Mouse (Mus musculus) gastrocnemius, adult 2 months (tissue): ENCODE results near the gene Slc15a2. TPM values are rescaled to one million over a fixed set of nuclear protein-coding genes. Genes with fewer than 3 reads are reported as not detected.

Experiments
- DNase-seq: peaks from one replicate; pipeline ENCODE4 v3.0.0; 2022
- H3K27ac ChIP-seq: fragments of 200-600 bp; 2 replicates; pipeline ENCODE4 v1.8.1; 2022; ENCODE audit warnings: mild to moderate bottlenecking
- H3K4me3 ChIP-seq: fragments of 200-600 bp; 2 replicates; pipeline ENCODE4 v1.8.1; 2022; ENCODE audit warnings: mild to moderate bottlenecking, moderate library complexity
- CTCF ChIP-seq: fragments of 200-600 bp; IDR thresholded peaks from 2 replicates; pipeline ENCODE4 v1.8.1; 2022; ENCODE audit warnings: antibody characterized with exemption, mild to moderate bottlenecking, moderate library complexity
- intact Hi-C: fragments of 180-260 bp; cut with DNase I; formaldehyde crosslinking; loops from one replicate; pipeline ENCODE4 v1.15.1; 2025
- total RNA-seq, 2 experiments: library from RNA; stranded (reverse); gene quantifications; 2 replicates each; pipeline ENCODE4 v1.2.3; 2021

Gene Slc15a2
- total RNA-seq, 2 experiments from 2014 or later, result 2.3 to 3.8 TPM

DNA sequence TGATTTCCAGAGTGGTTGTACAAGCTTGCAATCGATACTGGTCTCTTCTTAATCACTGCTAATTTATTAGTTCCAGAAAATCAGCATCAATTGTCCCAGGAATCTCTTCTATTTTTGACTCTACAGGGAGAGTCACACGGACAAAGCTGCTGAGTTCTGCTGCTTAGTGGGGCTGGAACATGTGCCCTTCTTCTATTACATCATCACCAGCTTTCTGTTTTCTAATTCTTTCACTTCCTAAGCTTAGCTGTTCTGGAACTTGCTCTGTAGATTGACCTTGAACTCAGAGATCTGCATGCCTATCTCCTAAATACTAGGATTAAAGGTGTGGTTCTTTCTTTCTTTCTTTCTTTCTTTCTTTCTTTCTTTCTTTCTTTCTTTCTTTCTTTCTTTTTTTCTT is 13.6 kb upstream of the Slc15a2 start:
- no peak for TF ChIP-seq CTCF
- no peak for DNase-seq
- no peak overlapping the region for H3K4me3 ChIP-seq
- intact Hi-C loops, result no loop called here
- no peak overlapping the region for H3K27ac ChIP-seq

GRCm38 (mm10) chr16:36794976-36795375 is 10.2 kb upstream of the Slc15a2 start:
- TF ChIP-seq CTCF, result no peak
- Histone ChIP-seq H3K4me3 (no peak overlapping the region), H3K27ac (no peak overlapping the region)
- DNase-seq, result no peak
- intact Hi-C loops, result no loop called here

GRCm38 (mm10) chr16:36790166-36790565 is 5.4 kb upstream of the Slc15a2 start:
- no peak overlapping the region for H3K27ac ChIP-seq
- H3K4me3 ChIP-seq, result no peak overlapping the region
- intact Hi-C loops, result no loop called here
- DNase-seq, result no peak
- TF ChIP-seq CTCF, result no peak

- DNase-seq, result no peak
- TF ChIP-seq CTCF, result no peak
- intact Hi-C loops, result no loop called here
- no peak overlapping the region for H3K4me3 ChIP-seq
- no peak overlapping the region for H3K27ac ChIP-seq
Observed at GRCm38 (mm10) chr16:36786466-36786865, 1.7 kb upstream of the Slc15a2 start.

DNA sequence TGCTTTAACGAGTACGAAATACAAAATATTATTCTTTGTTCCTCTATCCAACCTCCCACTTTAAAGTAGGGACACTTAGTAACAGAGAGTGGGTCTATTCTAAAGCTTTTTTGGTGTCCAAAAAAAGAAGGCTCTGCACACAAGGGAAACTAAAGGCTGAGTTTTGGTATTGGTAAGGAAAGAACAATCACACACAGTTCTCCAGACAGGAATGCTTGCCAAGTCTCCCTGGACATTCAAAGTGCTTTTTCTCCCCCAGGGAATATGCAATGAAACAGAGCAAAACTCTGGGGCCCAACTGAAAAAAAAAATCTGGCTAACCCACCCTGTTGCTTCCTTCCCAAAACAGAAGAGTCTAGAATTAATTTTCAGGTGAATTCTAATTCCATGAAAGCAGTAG is 616 bp downstream of the Slc15a2 start:
- intact Hi-C loops, result no loop called here
- TF ChIP-seq CTCF, result no peak
- no peak overlapping the region; the same call in 1 of the 2 replicates for H3K4me3 ChIP-seq
- no peak overlapping the region for H3K27ac ChIP-seq
- DNase-seq, result no peak

GRCm38 (mm10) chr16:36775658-36776057 is 9.1 kb downstream of the Slc15a2 start:
- intact Hi-C loops, result no loop called here
- Histone ChIP-seq H3K27ac (no peak overlapping the region), H3K4me3 (no peak overlapping the region)
- no peak for TF ChIP-seq CTCF
- DNase-seq, result no peak

- Histone ChIP-seq H3K27ac (no peak overlapping the region), H3K4me3 (no peak overlapping the region)
- intact Hi-C loops, result no loop called here
- no peak for TF ChIP-seq CTCF
- no peak for DNase-seq
Observed at GRCm38 (mm10) chr16:36772996-36773395, 11.8 kb downstream of the Slc15a2 start.

GRCm38 (mm10) chr16:36771703-36772102 is 13.1 kb downstream of the Slc15a2 start:
- DNase-seq, result no peak
- H3K4me3 ChIP-seq, result no peak overlapping the region
- intact Hi-C loops, result no loop called here
- no peak for TF ChIP-seq CTCF
- H3K27ac ChIP-seq, result no peak overlapping the region

GRCm38 (mm10) chr16:36771244-36771643 is 13.5 kb downstream of the Slc15a2 start:
- H3K4me3 ChIP-seq, result no peak overlapping the region
- no peak for TF ChIP-seq CTCF
- no peak overlapping the region for H3K27ac ChIP-seq
- intact Hi-C loops, result no loop called here
- no peak for DNase-seq

DNA sequence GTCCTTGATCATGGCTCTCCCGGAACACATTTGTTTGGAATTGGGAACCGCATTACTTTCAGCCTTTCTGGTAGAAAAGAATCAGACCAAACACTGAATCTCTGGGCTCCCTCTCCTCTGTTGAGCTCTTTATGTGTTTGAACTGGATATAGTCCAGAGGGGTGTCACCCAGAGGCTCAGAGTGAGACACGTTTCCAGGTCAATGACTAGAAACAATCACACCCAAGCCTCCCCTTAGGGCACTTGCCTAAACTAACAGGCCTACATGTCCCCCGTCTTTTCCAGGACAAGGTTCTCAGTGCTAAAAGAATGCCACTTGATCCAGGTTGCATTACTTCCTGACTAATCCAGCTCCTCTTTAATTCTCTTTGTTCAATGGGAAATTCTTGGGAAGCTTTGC is 13.9 kb downstream of the Slc15a2 start:
- no peak for DNase-seq
- Histone ChIP-seq H3K4me3 (no peak overlapping the region), H3K27ac (no peak overlapping the region)
- intact Hi-C loops, result no loop called here
- TF ChIP-seq CTCF, result no peak

DNA sequence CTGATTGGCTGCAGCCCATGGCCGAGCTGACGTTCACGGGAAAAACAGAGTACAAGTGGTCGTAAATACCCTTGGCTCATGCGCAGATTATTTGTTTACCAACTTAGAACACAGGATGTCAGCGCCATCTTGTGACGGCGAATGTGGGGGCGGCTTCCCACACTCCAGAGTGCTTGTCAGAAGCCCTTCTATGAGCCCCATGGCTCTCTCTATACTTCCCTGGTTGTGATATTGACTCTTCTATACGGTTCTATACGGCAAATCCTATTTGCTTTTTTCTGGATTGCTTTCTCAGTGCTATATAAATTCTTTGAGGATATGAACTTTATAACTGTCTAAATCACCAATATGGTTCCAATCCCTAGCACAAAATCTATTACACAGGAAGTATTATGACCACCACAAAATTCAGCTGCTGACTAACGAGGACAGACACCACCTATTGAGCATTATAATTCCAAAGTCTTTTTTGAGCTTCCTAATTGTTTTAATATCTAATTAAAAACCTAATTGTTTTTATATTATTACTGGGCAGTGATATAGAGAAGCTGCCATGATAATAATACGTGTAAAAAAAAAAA is 14.5 kb downstream of the Slc15a2 start:
- Histone ChIP-seq H3K27ac (no peak overlapping the region), H3K4me3 (no peak overlapping the region)
- intact Hi-C loops, result no loop called here
- peak; percentile 6; the same call in 1 of the 2 replicates for TF ChIP-seq CTCF
- DNase-seq, result no peak

DNA sequence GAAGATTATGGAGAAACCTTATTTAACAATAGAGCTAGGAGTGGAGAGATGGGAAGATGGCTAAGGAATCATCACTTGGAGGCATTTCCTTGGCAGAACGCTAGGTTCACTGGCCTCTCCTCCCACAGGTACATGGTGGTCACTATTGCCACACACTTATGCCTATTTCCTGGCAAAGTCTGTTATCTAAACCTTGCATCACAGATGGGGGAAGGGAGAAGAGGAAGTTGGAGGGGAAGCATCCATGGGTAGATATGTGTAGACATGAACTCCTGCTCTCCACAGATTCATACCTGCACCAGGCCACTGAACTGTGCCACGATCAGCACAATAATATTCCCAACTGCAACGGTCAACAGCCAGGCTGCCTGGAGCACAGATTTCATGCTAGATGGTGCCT is 32.8 kb downstream of the Slc15a2 start:
- intact Hi-C loops, result no loop called here
- no peak overlapping the region for H3K27ac ChIP-seq
- no peak for TF ChIP-seq CTCF
- DNase-seq, result no peak
- H3K4me3 ChIP-seq, result no peak overlapping the region

DNA sequence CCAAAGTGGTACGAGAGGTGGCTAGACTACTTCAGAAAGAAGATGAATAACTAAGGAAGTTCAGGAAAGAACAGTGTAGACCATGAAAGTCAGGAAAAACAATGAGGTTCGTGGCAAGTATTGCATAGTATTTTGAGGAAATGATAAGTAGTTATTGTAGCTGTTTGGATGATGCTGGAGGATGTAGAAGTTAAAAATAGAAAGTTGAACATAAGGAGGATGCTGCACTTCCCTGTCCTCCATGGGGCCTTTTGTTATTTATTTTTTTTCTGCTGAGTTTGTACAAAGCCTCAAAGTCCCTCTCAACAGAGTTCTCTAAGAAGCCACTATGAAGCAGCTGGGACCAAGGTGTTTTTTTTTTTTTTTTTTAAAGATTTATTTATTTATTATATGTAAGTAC is 37.0 kb downstream of the Slc15a2 start:
- no peak overlapping the region for H3K4me3 ChIP-seq
- no peak for TF ChIP-seq CTCF
- DNase-seq, result no peak
- H3K27ac ChIP-seq, result no peak overlapping the region
- intact Hi-C loops, result no loop called here

DNA sequence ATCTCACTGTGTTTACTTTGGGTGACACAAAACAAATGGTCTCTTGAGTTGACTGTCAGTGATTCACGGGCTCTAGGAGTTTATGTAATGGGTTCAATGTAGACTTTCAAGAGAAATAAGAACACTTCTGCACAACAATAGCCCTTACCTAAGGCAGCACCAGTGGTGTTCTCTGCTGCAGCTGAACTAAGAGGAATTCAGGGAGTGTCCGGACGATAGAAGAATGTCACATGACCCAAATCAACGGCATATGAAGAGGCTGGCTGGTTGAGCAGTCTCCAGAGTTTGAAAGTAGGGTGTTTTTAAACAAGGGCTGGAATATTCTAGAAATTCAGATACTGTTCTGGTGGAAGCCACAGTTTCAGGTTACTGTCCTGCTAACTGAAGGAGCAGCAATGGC is 37.7 kb downstream of the Slc15a2 start:
- intact Hi-C loops, result no loop called here
- Histone ChIP-seq H3K27ac (no peak overlapping the region), H3K4me3 (no peak overlapping the region)
- no peak for TF ChIP-seq CTCF
- no peak for DNase-seq
